Mouse (Mus musculus) limb, embryonic 11.5 days (tissue): ENCODE measurements around the gene Zfp2. TPM values are rescaled to one million over a fixed set of nuclear protein-coding genes. Genes with fewer than 3 reads are reported as not detected.

Experiments
- ATAC-seq: fragments of 200-750 bp; cut with Nextera tagmentation; 2 replicates; pipeline ENCODE4 v1.8.0; 2017; ENCODE audit warnings: low read depth; ENCODE audit not compliant: insufficient number of reproducible peaks, low FRiP score, low TSS enrichment
- DNase-seq: peaks from one replicate; pipeline ENCODE4 v3.0.0-alpha.2; 2015; ENCODE audit warnings: low spot score
- H3K27ac ChIP-seq: fragments of 300-500 bp; sonication (generic); replicated peaks from 2 replicates; pipeline ENCODE4 v1.5.1; 2014; ENCODE audit warnings: low read depth, mild to moderate bottlenecking, low read length
- H3K27me3 ChIP-seq: fragments of 300-500 bp; sonication (generic); 2 replicates; pipeline ENCODE4 v1.6.1; 2014; ENCODE audit warnings: mild to moderate bottlenecking, low read length, mixed read lengths; ENCODE audit not compliant: control insufficient read depth, insufficient read depth
- H3K36me3 ChIP-seq: fragments of 300-500 bp; sonication (generic); 2 replicates; pipeline ENCODE4 v1.6.1; 2014; ENCODE audit warnings: mild to moderate bottlenecking, low read length, moderate library complexity, mixed read lengths; ENCODE audit not compliant: control insufficient read depth, insufficient read depth
- H3K4me1 ChIP-seq: fragments of 300-500 bp; sonication (generic); 2 replicates; pipeline ENCODE4 v1.6.1; 2014; ENCODE audit warnings: low read length, mixed read lengths; ENCODE audit not compliant: control insufficient read depth, insufficient read depth
- H3K4me2 ChIP-seq: fragments of 300-500 bp; sonication (generic); 2 replicates; pipeline ENCODE4 v1.6.1; 2014; ENCODE audit warnings: low read depth, mild to moderate bottlenecking, moderate library complexity; ENCODE audit not compliant: severe bottlenecking
- H3K4me3 ChIP-seq: fragments of 300-500 bp; sonication (generic); 2 replicates; pipeline ENCODE4 v1.5.1; 2014; ENCODE audit warnings: low read depth, low read length
- H3K9ac ChIP-seq: fragments of 300-500 bp; sonication (generic); 2 replicates; pipeline ENCODE4 v1.6.1; 2014; ENCODE audit warnings: mild to moderate bottlenecking, low read length
- H3K9me3 ChIP-seq: fragments of 300-500 bp; sonication (generic); 2 replicates; pipeline ENCODE4 v1.6.1; 2016; ENCODE audit warnings: low read length; ENCODE audit not compliant: control insufficient read depth
- WGBS: fragments of 180-500 bp; shearing (Covaris S2); extraction: QIAGEN DNeasy Blood & Tissue Kit; methylation state at CpG from one replicate; pipeline ENCODE4 v1.1.7; 2014; 5-methylcytosine and 5-hydroxymethylcytosine counted together
- polyA plus RNA-seq: library from polyadenylated mRNA; unstranded; fragments of >200 nt; fragmentation: Nextera tagmentation; extraction: Ambion mirVana; gene quantifications from 2 replicates; pipeline ENCODE4 v1.2.1, GENCODE M21; 2014

Gene Zfp2
- polyA plus RNA-seq = 16.6 and 21.3 TPM in 2 replicates

- peak within 1 kb of the TSS; percentile 39 for H3K4me2 ChIP-seq
- ATAC-seq (peak; percentile 93), DNase-seq (peak; percentile 93)
- H3K4me1 ChIP-seq = no peaks in the 10 kb centered on the region
- H3K4me3 ChIP-seq = peak within 1 kb of the TSS; percentile 79
- H3K27ac ChIP-seq = peak within 1 kb of the TSS; percentile 79
- H3K27me3 ChIP-seq = no peaks in the 10 kb centered on the region
- peaks cover 9% of the 10 kb centered on the region for H3K36me3 ChIP-seq
- H3K9ac ChIP-seq = peak within 1 kb of the TSS; percentile 93
- WGBS = under 1% methylated on average over 41 of the region's 47 CpGs
- no peaks in the 10 kb centered on the region for H3K9me3 ChIP-seq
Measured at GRCm38 (mm10) chr11:50915671-50916320, at the start of gene Zfp2. TSS of gene Zfp2 (minus strand) at chr11:50916165.

GRCm38 (mm10) chr11:50964886-50965285, 48.9 kb upstream of the Zfp2 start:
- Histone ChIP-seq H3K27ac (no peak overlapping the region), H3K9me3 (no peaks in the 10 kb centered on the region), H3K27me3 (no peaks in the 10 kb centered on the region), H3K4me2 (no peak overlapping the region), H3K4me1 (no peaks in the 10 kb centered on the region), H3K9ac (no peak overlapping the region), H3K36me3 (no peaks in the 10 kb centered on the region), H3K4me3 (no peak overlapping the region)
- WGBS = 87% methylated on average over 2 of the region's 2 CpGs
- DNase-seq (no peak), ATAC-seq (no peak)

- DNase-seq = no peak
- ATAC-seq = no peak
- no peak within 1 kb of the TSS for H3K4me2 ChIP-seq
- no peak within 1 kb of the TSS for H3K27ac ChIP-seq
- H3K9ac ChIP-seq = no peak within 1 kb of the TSS
- no peaks in the 10 kb centered on the region for H3K27me3 ChIP-seq
- H3K9me3 ChIP-seq = no peaks in the 10 kb centered on the region
- H3K4me1 ChIP-seq = no peaks in the 10 kb centered on the region; the same call in 1 of the 2 replicates
- H3K36me3 ChIP-seq = no peaks in the 10 kb centered on the region
- 78% methylated on average over 6 of the region's 6 CpGs for WGBS
- no peak within 1 kb of the TSS for H3K4me3 ChIP-seq
Measured at GRCm38 (mm10) chr11:50953665-50954064, 37.7 kb upstream of the Zfp2 start, which contains the start of gene Prop1. TSS of gene Prop1 (minus strand) at chr11:50953765.

- DNase-seq (no peak), ATAC-seq (no peak)
- WGBS = 67% methylated on average over 14 of the region's 14 CpGs
Measured at GRCm38 (mm10) chr11:50952290-50952689, 36.3 kb upstream of the Zfp2 start.

GRCm38 (mm10) chr11:50943506-50943905, 27.5 kb upstream of the Zfp2 start, which contains the start of gene 4933414I15Rik:
TSS of gene 4933414I15Rik (minus strand) at chr11:50943765.
- Histone ChIP-seq H3K36me3 (no peaks in the 10 kb centered on the region), H3K27ac (no peak within 1 kb of the TSS), H3K4me2 (no peak within 1 kb of the TSS), H3K9ac (no peak within 1 kb of the TSS), H3K9me3 (no peaks in the 10 kb centered on the region), H3K4me3 (no peak within 1 kb of the TSS), H3K4me1 (no peaks in the 10 kb centered on the region), H3K27me3 (no peaks in the 10 kb centered on the region)
- DNase-seq (no peak), ATAC-seq (no peak)
- 73% methylated on average over 14 of the region's 14 CpGs for WGBS

More at GRCm38 (mm10) chr11:50952290-50952689, 36.3 kb upstream of the Zfp2 start:
- Histone ChIP-seq H3K27ac (no peak overlapping the region), H3K9ac (no peak overlapping the region), H3K4me3 (no peak overlapping the region), H3K27me3 (no peaks in the 10 kb centered on the region), H3K4me2 (no peak overlapping the region), H3K9me3 (no peaks in the 10 kb centered on the region), H3K36me3 (no peaks in the 10 kb centered on the region), H3K4me1 (no peaks in the 10 kb centered on the region; the same call in 1 of the 2 replicates)

- WGBS = 61% methylated on average over 12 of the region's 12 CpGs
- DNase-seq = no peak
- ATAC-seq = no peak
- no peak overlapping the region for H3K4me3 ChIP-seq
- no peaks in the 10 kb centered on the region for H3K4me1 ChIP-seq
- H3K9me3 ChIP-seq = no peaks in the 10 kb centered on the region
- no peak overlapping the region for H3K4me2 ChIP-seq
- no peak overlapping the region for H3K27ac ChIP-seq
- H3K36me3 ChIP-seq = no peaks in the 10 kb centered on the region
- no peaks in the 10 kb centered on the region for H3K27me3 ChIP-seq
- H3K9ac ChIP-seq = no peak overlapping the region
Measured at GRCm38 (mm10) chr11:50942386-50942785, 26.4 kb upstream of the Zfp2 start.

- DNase-seq = peak; percentile 62
- H3K9ac ChIP-seq = no peak overlapping the region
- H3K4me3 ChIP-seq = no peak overlapping the region
- H3K4me2 ChIP-seq = no peak overlapping the region
- no peaks in the 10 kb centered on the region for H3K27me3 ChIP-seq
- no peak overlapping the region for H3K27ac ChIP-seq
- no peaks in the 10 kb centered on the region for H3K9me3 ChIP-seq
- H3K4me1 ChIP-seq = no peaks in the 10 kb centered on the region
- ATAC-seq = no peak
- no peaks in the 10 kb centered on the region for H3K36me3 ChIP-seq
- 39% methylated on average over 14 of the region's 14 CpGs for WGBS
Measured at GRCm38 (mm10) chr11:50939621-50940366, 23.8 kb upstream of the Zfp2 start.

- Histone ChIP-seq H3K9me3 (no peaks in the 10 kb centered on the region), H3K27ac (no peak overlapping the region), H3K4me2 (no peak overlapping the region), H3K27me3 (no peaks in the 10 kb centered on the region), H3K4me1 (no peaks in the 10 kb centered on the region), H3K9ac (no peak overlapping the region), H3K4me3 (no peak overlapping the region), H3K36me3 (no peaks in the 10 kb centered on the region)
- 81% methylated on average over 8 of the region's 8 CpGs for WGBS
- DNase-seq (no peak), ATAC-seq (no peak)
Measured at GRCm38 (mm10) chr11:50938435-50938834, 22.5 kb upstream of the Zfp2 start.
